Mouse (Mus musculus) brain, embryonic 14.5 days (tissue): Measurements from ENCODE around the gene Smco3. TPM values are rescaled to one million over a fixed set of nuclear protein-coding genes. Genes with fewer than 3 reads are reported as not detected.
A peak's percentile ranks its signal among the peaks of the same experiment; 100 is the strongest.
"Not testable (repeated sequence)": the region's sequence is repeated elsewhere in the genome, so short reads cannot be mapped to it uniquely, and the experiment has no call there.

Experiments used
- DNase-seq: peaks from one replicate; pipeline ENCODE4 v3.0.0-alpha.2; 2011; ENCODE audit warnings: low read depth
- CTCF ChIP-seq: fragments of 200-500 bp; IDR thresholded peaks from 2 replicates; pipeline ENCODE4 v1.5.1; 2012; ENCODE audit warnings: inconsistent platforms, mild to moderate bottlenecking, moderate library complexity, borderline replicate concordance; ENCODE audit not compliant: insufficient read depth, insufficient read length; ENCODE audit errors: extremely low read depth
- POLR2A ChIP-seq: fragments of 200-500 bp; IDR thresholded peaks from 2 replicates; pipeline ENCODE4 v1.6.1; 2012; ENCODE audit warnings: mild to moderate bottlenecking, inconsistent platforms, borderline replicate concordance; ENCODE audit not compliant: poor library complexity, insufficient read depth, insufficient read length, severe bottlenecking; ENCODE audit errors: extremely low read depth
- polyA plus RNA-seq: library from polyadenylated mRNA; depleted of rRNA; stranded (reverse); fragments of >200 nt; gene quantifications from 2 replicates; pipeline ENCODE4 v1.2.3, GENCODE M21; 2012; rRNA removed

The Smco3 gene
- 0.43 and 0.63 TPM in 2 replicates for polyA plus RNA-seq

DNA sequence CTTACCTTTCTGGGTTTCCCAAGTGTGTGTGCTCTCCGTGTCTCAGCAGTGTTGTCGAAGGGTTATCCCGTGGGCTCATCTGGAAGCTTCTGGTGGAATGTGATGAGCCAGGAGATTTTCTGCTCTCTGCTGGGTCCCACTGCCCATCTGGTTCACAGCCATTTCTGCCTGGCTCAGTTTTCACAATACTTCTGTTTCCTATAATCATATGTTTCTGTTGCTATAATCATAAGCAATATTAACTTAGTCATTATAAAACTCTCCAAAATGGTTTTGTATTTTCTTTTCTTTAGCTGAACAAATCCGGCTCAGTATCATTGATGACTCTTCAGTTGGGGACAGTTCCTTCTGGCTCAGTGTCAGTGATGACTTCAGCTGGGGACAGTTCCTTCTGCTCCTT, at the start of gene Smco3:
TSS of gene Smco3 (minus strand) at position 101 of the 400 bp plus-strand sequence.
- no peak for TF ChIP-seq CTCF
- no peak for TF ChIP-seq POLR2A
- DNase-seq = no peak

DNA sequence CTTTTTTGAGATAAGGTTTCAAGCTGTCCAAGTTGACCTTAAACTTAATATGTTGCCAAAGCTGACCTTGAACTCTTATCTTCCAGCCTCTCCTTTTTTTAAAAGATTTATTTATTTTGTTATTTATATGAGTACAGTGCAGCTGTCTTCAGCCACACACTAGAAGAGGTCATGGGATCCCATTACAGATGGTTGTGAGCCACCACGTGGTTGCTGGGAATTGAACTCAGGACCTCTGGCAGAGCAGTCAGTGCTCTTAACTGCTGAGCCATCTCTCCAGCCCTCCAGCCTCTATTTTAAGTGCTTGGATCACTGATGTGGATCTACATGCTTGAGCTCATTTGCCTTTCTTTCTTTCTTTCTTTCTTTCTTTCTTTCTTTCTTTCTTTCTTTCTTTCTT, 49.5 kb upstream of the Smco3 start:
- not testable (repeated sequence) for DNase-seq

GRCm38 (mm10) chr6:136883961-136884360, 48.7 kb upstream of the Smco3 start:
- TF ChIP-seq CTCF (no peak), POLR2A (no peak)
- DNase-seq = no peak

- TF ChIP-seq CTCF (no peak), POLR2A (no peak)
Measured at GRCm38 (mm10) chr6:136883431-136883915, 48.2 kb upstream of the Smco3 start.

GRCm38 (mm10) chr6:136881678-136882077, 46.4 kb upstream of the Smco3 start:
- TF ChIP-seq POLR2A = no peak
- TF ChIP-seq CTCF = no peak
- no peak for DNase-seq

More at GRCm38 (mm10) chr6:136883431-136883915, 48.2 kb upstream of the Smco3 start:
- no peak for DNase-seq

- DNase-seq = no peak
- TF ChIP-seq CTCF (no peak), POLR2A (no peak)
Measured at GRCm38 (mm10) chr6:136875670-136876069, 40.4 kb upstream of the Smco3 start, which contains the start of gene Mgp. TSS of gene Mgp (minus strand) at chr6:136875823.

DNA sequence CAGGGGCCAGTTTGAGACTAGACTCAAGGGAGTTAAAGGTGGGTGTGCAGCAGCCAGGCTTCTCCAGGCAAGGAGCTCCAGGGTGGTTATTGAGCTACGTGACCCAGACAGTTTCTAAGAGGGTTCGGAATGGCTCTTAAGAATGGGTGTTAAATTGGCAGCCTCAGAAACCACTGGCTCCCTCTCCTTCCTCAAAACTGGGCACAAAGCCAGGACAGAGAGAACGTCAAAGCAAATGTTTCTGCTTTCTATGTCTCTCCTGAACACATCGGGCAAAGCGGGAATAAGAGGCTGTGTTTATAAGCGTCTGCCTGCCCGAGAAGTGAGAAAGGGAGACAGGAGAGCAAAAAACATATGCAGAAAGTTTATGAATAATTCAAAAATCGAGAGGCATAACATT, 39.3 kb upstream of the Smco3 start:
- peak; percentile 76 for DNase-seq
- TF ChIP-seq POLR2A = no peak
- no peak for TF ChIP-seq CTCF

DNA sequence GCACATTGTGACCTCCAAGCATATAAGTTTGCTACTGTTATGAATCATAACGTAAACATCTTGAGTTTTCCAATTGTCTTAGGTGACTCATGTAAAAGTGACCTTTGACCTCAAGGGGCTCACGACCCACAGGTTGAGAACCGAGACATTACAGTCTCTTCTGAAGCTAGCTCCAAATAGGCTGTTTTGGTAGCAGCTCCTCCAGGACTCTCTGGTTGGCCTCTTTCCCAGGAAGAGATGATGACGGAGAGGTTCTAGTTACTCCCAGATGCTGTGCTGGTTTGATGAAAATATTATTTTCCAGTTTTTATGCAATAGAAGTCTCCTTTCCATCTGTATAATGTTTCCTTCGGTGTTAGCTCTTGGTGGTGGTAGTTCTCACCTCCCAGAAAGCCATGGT, 33.7 kb upstream of the Smco3 start:
- DNase-seq = no peak
- TF ChIP-seq CTCF (no peak), POLR2A (no peak)

- no peak for TF ChIP-seq POLR2A
- TF ChIP-seq CTCF = no peak
- DNase-seq = no peak
Measured at GRCm38 (mm10) chr6:136866150-136866549, 30.9 kb upstream of the Smco3 start.

GRCm38 (mm10) chr6:136865360-136865759, 30.1 kb upstream of the Smco3 start:
- DNase-seq = no peak
- TF ChIP-seq CTCF = no peak
- TF ChIP-seq POLR2A = no peak

DNA sequence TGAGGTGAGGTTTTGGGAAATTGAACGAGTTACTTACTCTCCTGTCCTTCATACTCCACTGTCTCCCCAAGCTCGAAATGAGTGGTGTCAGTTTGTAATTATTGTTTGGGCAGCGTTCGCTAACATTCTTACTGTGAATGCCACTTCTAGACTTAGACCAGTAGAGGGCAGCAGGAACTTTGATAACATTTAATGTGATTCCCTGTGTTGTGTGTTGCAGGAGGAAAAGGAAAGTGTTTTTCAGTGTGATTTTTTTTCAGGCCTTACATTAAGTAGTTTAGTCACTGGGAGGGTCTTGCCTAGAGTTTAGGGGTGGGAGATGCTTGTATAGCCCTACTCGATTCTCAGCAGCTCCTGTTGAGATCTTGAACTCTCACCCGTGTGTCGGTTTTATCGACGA, 25.8 kb upstream of the Smco3 start:
- peak; percentile 77 for DNase-seq
- TF ChIP-seq CTCF = peak; percentile 55; the same call in 1 of the 2 replicates
- TF ChIP-seq POLR2A = no peak

- no peak for TF ChIP-seq CTCF
- TF ChIP-seq POLR2A = no peak
- no peak for DNase-seq
Measured at GRCm38 (mm10) chr6:136858420-136858819, 23.2 kb upstream of the Smco3 start.
